Mouse (Mus musculus) forebrain, postnatal 0 days (tissue): Measurements from ENCODE around the gene Ctsl. TPM values are rescaled to one million over a fixed set of nuclear protein-coding genes. Genes with fewer than 3 reads are reported as not detected.
A peak's percentile ranks its signal among the peaks of the same experiment; 100 is the strongest.

Experiments
- ATAC-seq: fragments of 200-750 bp; cut with Nextera tagmentation; 2 replicates; pipeline ENCODE4 v1.8.0; 2017; ENCODE audit warnings: mild to moderate bottlenecking, moderate library complexity
- DNase-seq: peaks from one replicate; pipeline ENCODE4 v3.0.0-alpha.2; 2015
- H3K27ac ChIP-seq: fragments of 300-500 bp; sonication (generic); 2 replicates; pipeline ENCODE4 v1.5.1; 2014; ENCODE audit warnings: low read depth, mild to moderate bottlenecking, antibody characterized with exemption, low read length, moderate library complexity, mixed read lengths
- H3K27me3 ChIP-seq: fragments of 300-500 bp; sonication (generic); 2 replicates; pipeline ENCODE4 v1.6.1; 2014; ENCODE audit warnings: mild to moderate bottlenecking, low read length, mixed read lengths; ENCODE audit not compliant: insufficient read depth
- H3K36me3 ChIP-seq: fragments of 300-500 bp; sonication (generic); 2 replicates; pipeline ENCODE4 v1.6.1; 2014; ENCODE audit warnings: mild to moderate bottlenecking, moderate library complexity; ENCODE audit not compliant: insufficient read depth
- H3K4me1 ChIP-seq: fragments of 300-500 bp; sonication (generic); 2 replicates; pipeline ENCODE4 v1.6.1; 2014; ENCODE audit warnings: antibody characterized with exemption; ENCODE audit not compliant: insufficient read depth
- H3K4me2 ChIP-seq: fragments of 300-500 bp; sonication (generic); 2 replicates; pipeline ENCODE4 v1.6.1; 2014; ENCODE audit warnings: low read depth, mild to moderate bottlenecking, moderate library complexity
- H3K4me3 ChIP-seq: fragments of 300-500 bp; sonication (generic); 2 replicates; pipeline ENCODE4 v1.5.1; 2014; ENCODE audit warnings: low read depth, low read length, mixed read lengths
- H3K9ac ChIP-seq: fragments of 300-500 bp; sonication (generic); 2 replicates; pipeline ENCODE4 v1.6.1; 2014; ENCODE audit warnings: mild to moderate bottlenecking
- H3K9me3 ChIP-seq: fragments of 300-500 bp; sonication (generic); 2 replicates; pipeline ENCODE4 v1.6.1; 2016; ENCODE audit warnings: low read length
- CTCF ChIP-seq: sonication (generic); IDR thresholded peaks from 2 replicates; pipeline ENCODE4 v1.5.1; 2016; ENCODE audit warnings: antibody characterized with exemption, control low read depth, low read depth
- WGBS: fragments of 180-500 bp; shearing (Covaris S2); extraction: QIAGEN DNeasy Blood & Tissue Kit; methylation state at CpG from one replicate; pipeline ENCODE4 v1.1.7; 2014; 5-methylcytosine and 5-hydroxymethylcytosine counted together
- polyA plus RNA-seq: library from polyadenylated mRNA; unstranded; fragments of >200 nt; fragmentation: Nextera tagmentation; extraction: Ambion mirVana; gene quantifications from 2 replicates; pipeline ENCODE4 v1.2.1, GENCODE M21; 2015
- total RNA-seq: library from RNA; depleted of rRNA; stranded (reverse); fragments of >200 nt; gene quantifications from 2 replicates; pipeline ENCODE4 v1.2.3, GENCODE M21; 2014

Ctsl gene
- total and polyA plus RNA-seq, 2 experiments from 2014 or later, result 149 to 182 TPM

DNA sequence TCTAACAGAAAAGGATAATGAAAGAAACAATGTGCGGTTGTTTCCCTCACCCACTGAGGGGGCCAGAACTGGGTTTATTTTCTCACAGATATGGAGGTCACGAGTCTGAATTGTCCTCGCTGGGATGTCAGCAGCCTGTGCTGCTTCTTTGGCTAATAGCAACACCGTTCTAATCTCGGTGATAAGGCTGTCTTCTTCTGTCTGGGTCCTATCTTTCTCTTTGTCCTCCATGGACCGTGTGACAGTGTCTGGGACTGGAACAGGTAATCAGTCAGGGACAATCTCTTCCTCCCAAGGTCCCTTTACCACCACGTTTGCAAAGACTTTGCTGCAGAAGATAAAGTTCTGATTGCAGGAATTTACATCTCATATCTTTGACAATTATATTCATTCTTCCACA lies 4.5 kb upstream of the Ctsl start:
- no peak for ATAC-seq
- H3K27ac ChIP-seq, result no peak overlapping the region
- 75% methylated on average over 7 of the region's 7 CpGs for WGBS
- no peaks in the 10 kb centered on the region for H3K27me3 ChIP-seq
- no peak overlapping the region for H3K9ac ChIP-seq
- no peak for TF ChIP-seq CTCF
- H3K9me3 ChIP-seq, result no peaks in the 10 kb centered on the region
- no peaks in the 10 kb centered on the region for H3K4me1 ChIP-seq
- H3K4me3 ChIP-seq, result no peak overlapping the region
- no peaks in the 10 kb centered on the region for H3K36me3 ChIP-seq
- no peak for DNase-seq
- H3K4me2 ChIP-seq, result no peak overlapping the region

- ATAC-seq, result no peak
Measured at GRCm38 (mm10) chr13:64373695-64374094, 3.0 kb upstream of the Ctsl start.

DNA sequence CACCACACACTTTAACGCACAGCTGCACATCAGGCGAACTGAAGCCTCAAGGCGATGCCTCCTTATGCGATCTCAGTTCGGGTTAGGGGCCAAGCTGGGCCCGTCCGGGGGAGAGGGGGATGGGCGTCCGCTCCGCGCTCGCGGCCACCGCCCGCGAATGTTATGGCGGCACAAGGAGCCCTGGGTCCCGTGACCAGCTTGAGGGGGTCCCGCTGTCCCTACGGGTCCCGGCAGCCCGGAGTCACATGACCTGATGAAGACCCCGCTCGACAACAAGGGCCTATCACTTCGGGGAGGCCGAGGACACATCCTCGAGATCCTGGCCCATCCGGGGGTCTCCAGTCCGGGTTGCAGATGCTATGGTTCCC lies 901 bp downstream of the Ctsl start:
- peak overlapping the region; percentile 81 for H3K4me3 ChIP-seq
- peak; percentile 72 for ATAC-seq
- H3K27me3 ChIP-seq, result no peaks in the 10 kb centered on the region
- TF ChIP-seq CTCF, result 0 out of 2 replicates have a peak, but pooled peaks have one; percentile 18
- peak overlapping the region; percentile 76 for H3K9ac ChIP-seq
- peak overlapping the region; percentile 62 for H3K27ac ChIP-seq
- 1% methylated on average over 29 of the region's 29 CpGs for WGBS
- H3K4me2 ChIP-seq, result peak overlapping the region; percentile 92
- H3K4me1 ChIP-seq, result peaks cover 8% of the 10 kb centered on the region; the same call in 1 of the 2 replicates
- no peak for DNase-seq
- peaks cover 17% of the 10 kb centered on the region for H3K36me3 ChIP-seq
- no peaks in the 10 kb centered on the region for H3K9me3 ChIP-seq

More at GRCm38 (mm10) chr13:64373695-64374094, 3.0 kb upstream of the Ctsl start:
- no peak overlapping the region for H3K9ac ChIP-seq
- peaks cover 7% of the 10 kb centered on the region; the same call in 1 of the 2 replicates for H3K4me1 ChIP-seq
- WGBS, result 0% methylated on average over 1 of the region's 1 CpGs
- no peaks in the 10 kb centered on the region for H3K36me3 ChIP-seq
- TF ChIP-seq CTCF, result no peak
- no peak overlapping the region for H3K4me2 ChIP-seq
- no peak overlapping the region for H3K27ac ChIP-seq
- no peaks in the 10 kb centered on the region for H3K9me3 ChIP-seq
- DNase-seq, result no peak
- H3K27me3 ChIP-seq, result no peaks in the 10 kb centered on the region
- no peak overlapping the region for H3K4me3 ChIP-seq

- Histone ChIP-seq H3K27ac (no peak overlapping the region), H3K36me3 (peaks cover 27% of the 10 kb centered on the region), H3K9ac (no peak overlapping the region), H3K4me1 (peaks cover 8% of the 10 kb centered on the region; the same call in 1 of the 2 replicates), H3K27me3 (no peaks in the 10 kb centered on the region), H3K9me3 (no peaks in the 10 kb centered on the region), H3K4me2 (peak overlapping the region; percentile 92; the same call in 1 of the 2 replicates), H3K4me3 (peak overlapping the region; percentile 81; the same call in 1 of the 2 replicates)
- no peak for ATAC-seq
- 90% methylated on average over 1 of the region's 1 CpGs for WGBS
- no peak for DNase-seq
- TF ChIP-seq CTCF, result no peak
Measured at GRCm38 (mm10) chr13:64368596-64368995, 2.1 kb downstream of the Ctsl start.

GRCm38 (mm10) chr13:64367615-64368014 lies 3.1 kb downstream of the Ctsl start:
- no peak for TF ChIP-seq CTCF
- Histone ChIP-seq H3K27me3 (no peaks in the 10 kb centered on the region), H3K4me2 (no peak overlapping the region), H3K27ac (no peak overlapping the region), H3K9ac (no peak overlapping the region), H3K4me1 (peaks cover 8% of the 10 kb centered on the region; the same call in 1 of the 2 replicates), H3K9me3 (no peaks in the 10 kb centered on the region), H3K4me3 (no peak overlapping the region), H3K36me3 (peaks cover 36% of the 10 kb centered on the region)
- 98% methylated on average over 5 of the region's 5 CpGs for WGBS
- ATAC-seq (no peak), DNase-seq (no peak)

- ATAC-seq (no peak), DNase-seq (no peak)
- peaks cover 8% of the 10 kb centered on the region; the same call in 1 of the 2 replicates for H3K4me1 ChIP-seq
- peaks cover 42% of the 10 kb centered on the region for H3K36me3 ChIP-seq
- no peak overlapping the region for H3K4me2 ChIP-seq
- TF ChIP-seq CTCF, result no peak
- no peak overlapping the region for H3K27ac ChIP-seq
- H3K27me3 ChIP-seq, result no peaks in the 10 kb centered on the region
- no peak overlapping the region for H3K4me3 ChIP-seq
- no peak overlapping the region for H3K9ac ChIP-seq
- no peaks in the 10 kb centered on the region for H3K9me3 ChIP-seq
Measured at GRCm38 (mm10) chr13:64365326-64365725, 5.4 kb downstream of the Ctsl start.

DNA sequence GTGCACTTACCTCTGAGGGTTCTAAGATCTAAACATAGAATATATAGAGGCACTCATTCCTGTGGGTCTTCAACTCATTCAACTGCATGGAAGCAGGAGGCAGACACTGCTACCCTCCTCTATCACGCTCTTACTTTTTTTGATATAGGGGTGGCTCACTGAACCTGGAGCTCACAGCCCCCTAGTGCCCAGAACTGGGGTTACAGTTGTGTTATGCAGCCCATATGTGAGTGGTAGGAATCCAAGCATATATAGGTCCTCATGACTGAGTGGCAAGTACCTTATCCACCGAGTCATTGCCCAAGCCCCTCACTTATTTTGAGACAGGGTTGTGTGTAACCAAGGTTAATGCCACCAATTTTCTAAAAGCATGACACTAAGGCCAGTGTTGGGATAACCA lies 6.4 kb downstream of the Ctsl start:
- H3K4me1 ChIP-seq, result peaks cover 7% of the 10 kb centered on the region; the same call in 1 of the 2 replicates
- no peak overlapping the region for H3K9ac ChIP-seq
- 82% methylated on average over 2 of the region's 2 CpGs for WGBS
- no peaks in the 10 kb centered on the region for H3K27me3 ChIP-seq
- ATAC-seq, result no peak
- H3K27ac ChIP-seq, result no peak overlapping the region
- peaks cover 42% of the 10 kb centered on the region for H3K36me3 ChIP-seq
- no peaks in the 10 kb centered on the region for H3K9me3 ChIP-seq
- no peak overlapping the region for H3K4me3 ChIP-seq
- peak; percentile 49 for TF ChIP-seq CTCF
- no peak for DNase-seq
- no peak overlapping the region for H3K4me2 ChIP-seq

DNA sequence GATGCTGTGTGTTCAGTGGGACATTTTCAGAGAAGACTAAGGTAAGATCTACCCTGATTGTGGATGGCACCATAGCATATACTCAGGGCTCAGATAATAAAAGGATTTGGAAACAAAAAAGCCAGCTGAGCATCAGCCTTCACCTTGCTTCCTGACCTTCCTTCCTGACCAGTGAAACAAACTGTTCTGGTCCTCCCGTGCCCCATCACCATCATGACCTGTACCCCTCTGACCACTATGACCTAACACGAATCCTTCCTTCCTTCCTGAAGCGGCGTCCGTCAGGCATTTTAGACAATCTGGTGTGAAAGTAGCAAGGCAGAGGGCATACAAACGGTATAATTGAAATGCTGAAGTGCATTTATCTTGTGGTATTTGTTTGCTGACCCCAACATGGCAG lies 8.6 kb downstream of the Ctsl start:
- no peaks in the 10 kb centered on the region for H3K9me3 ChIP-seq
- H3K4me2 ChIP-seq, result no peak overlapping the region
- 93% methylated on average over 6 of the region's 6 CpGs for WGBS
- no peaks in the 10 kb centered on the region for H3K27me3 ChIP-seq
- no peak for TF ChIP-seq CTCF
- H3K4me3 ChIP-seq, result no peak overlapping the region
- peaks cover 42% of the 10 kb centered on the region for H3K36me3 ChIP-seq
- no peak overlapping the region for H3K27ac ChIP-seq
- H3K4me1 ChIP-seq, result no peaks in the 10 kb centered on the region
- ATAC-seq (no peak), DNase-seq (no peak)
- H3K9ac ChIP-seq, result no peak overlapping the region
